Mouse (Mus musculus): Measurements from ENCODE around the gene Qser1. TPM values are rescaled to one million over a fixed set of nuclear protein-coding genes. Genes with fewer than 3 reads are reported as not detected.
A peak's percentile ranks its signal among the peaks of the same experiment; 100 is the strongest.

Gene Qser1
- polyA plus RNA-seq, 2 experiments = 2.4 to 2.7 TPM

DNA sequence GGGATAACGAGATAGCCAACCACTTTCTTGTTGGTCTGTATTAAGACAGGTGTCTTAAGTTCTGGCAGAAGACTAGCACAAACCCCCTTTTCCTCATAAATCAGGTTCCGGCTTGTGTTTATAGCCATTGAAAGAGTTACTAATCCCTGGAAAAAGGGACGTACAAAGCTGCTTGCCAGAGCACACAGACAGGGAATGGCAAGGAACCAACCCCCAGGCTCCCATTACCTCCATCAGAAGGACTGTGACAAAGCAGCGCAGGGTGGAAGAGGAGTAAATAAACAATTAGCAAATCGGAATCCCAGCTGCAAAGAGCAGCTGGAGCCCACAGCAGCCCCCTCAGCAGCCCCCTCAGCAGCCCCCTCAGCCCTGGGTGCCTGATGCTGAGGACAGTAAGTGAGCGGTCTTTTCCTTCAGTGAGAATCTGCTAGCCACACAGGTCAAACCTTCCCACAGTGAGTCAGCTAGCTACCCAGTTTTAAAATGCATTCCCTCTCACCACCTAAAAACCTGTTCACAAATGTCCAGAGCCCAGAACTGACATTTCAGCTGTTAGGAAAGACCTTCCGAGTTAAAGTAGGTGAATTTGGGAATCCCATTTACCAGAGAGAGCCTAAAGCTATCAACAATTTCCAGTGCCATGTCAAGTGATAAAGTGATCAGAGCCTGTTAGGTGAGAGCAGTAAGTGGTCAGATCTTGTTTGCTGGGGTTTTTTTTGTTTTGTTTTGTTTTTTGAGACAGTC, 75.4 kb downstream of the Qser1 start:
- DNase-seq (ENCODE audit: low read depth in 3 of 3, low spot score in 3 of 3) = no peak
- no peak for ATAC-seq (ENCODE audit: insufficient read depth)
- peaks cover 26% of the 10 kb centered on the region for H3K27me3 ChIP-seq (ENCODE audit: control insufficient read depth, insufficient read depth, low read length)
- WGBS (ENCODE audit: insufficient replicate concordance) = 46% methylated on average over 7 of the region's 7 CpGs
- H3K9ac ChIP-seq (replicated peaks) = no peak overlapping the region
- no peak overlapping the region for H3K27ac ChIP-seq
- no peaks in the 10 kb centered on the region for H3K36me3 ChIP-seq (replicated peaks; ENCODE audit: control insufficient read depth, insufficient read depth, low read depth)
- peaks cover 0 to 6% of the 10 kb centered on the region in 2 experiments; a peak in 1 of 4 replicates for H3K4me1 ChIP-seq (replicated peaks; ENCODE audit: control insufficient read depth in 2 of 2, insufficient read depth in 2 of 2, low read length in 1 of 2)
- no peaks in the 10 kb centered on the region for H3K9me3 ChIP-seq (ENCODE audit: control insufficient read depth, low read length)
- TF ChIP-seq CTCF (IDR thresholded peaks at IDR 0.05; ENCODE audit: low read depth) (no peak), EP300 (IDR thresholded peaks at IDR 0.05; ENCODE audit: low read depth) (no peak)
- H3K4me2 ChIP-seq (ENCODE audit: low read depth) = peak overlapping the region; percentile 63
- peak overlapping the region; percentile 4 to 63; a peak in 2 of 4 replicates for H3K4me3 ChIP-seq (ENCODE audit: insufficient read depth in 1 of 2, low read depth in 2 of 2, low read length in 2 of 2)

DNA sequence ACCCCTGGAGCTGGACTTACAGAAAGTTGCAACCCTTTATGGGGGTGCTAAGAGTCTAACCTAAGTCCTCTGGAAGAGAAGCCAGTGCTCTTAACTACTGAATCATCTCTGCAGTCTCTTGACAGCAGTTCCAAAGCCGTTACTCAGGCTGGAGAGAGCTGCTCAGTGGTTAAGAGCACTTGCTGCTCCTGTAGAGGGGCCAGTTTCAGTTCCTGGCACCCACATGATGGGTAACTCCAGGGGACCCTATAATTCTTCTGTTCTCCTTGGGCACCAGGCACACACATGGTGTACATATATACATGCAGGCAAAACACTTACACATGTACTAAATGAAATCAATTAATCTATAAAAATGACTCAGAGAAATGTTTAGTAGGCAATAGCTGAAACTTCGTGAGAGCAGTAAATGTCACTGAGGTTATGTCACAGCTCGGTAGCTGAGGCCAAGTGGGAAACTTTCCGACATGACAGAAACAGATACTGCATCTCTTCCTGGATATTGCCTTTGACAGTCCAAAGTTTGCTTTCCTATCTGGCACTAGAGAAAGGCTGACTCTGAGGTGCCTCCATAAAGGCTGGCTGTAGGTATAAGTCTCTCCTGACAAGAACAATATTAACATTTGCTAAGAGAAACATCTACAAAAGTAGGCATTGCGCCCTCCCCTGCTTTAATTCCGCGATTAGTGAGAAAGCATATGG, 76.2 kb downstream of the Qser1 start:
- Histone ChIP-seq H3K4me2 (ENCODE audit: low read depth) (peak overlapping the region; percentile 63; the same call in 1 of the 2 replicates), H3K36me3 (replicated peaks; ENCODE audit: control insufficient read depth, insufficient read depth, low read depth) (no peaks in the 10 kb centered on the region), H3K4me1 (replicated peaks; ENCODE audit: control insufficient read depth in 2 of 2, insufficient read depth in 2 of 2, low read length in 1 of 2) (peaks cover 0 to 6% of the 10 kb centered on the region in 2 experiments; a peak in 1 of 4 replicates), H3K9ac (replicated peaks) (no peak overlapping the region), H3K27me3 (ENCODE audit: control insufficient read depth, insufficient read depth, low read length) (peaks cover 26% of the 10 kb centered on the region), H3K27ac (no peak overlapping the region), H3K4me3 (ENCODE audit: insufficient read depth in 1 of 2, low read depth in 2 of 2, low read length in 2 of 2) (no peak overlapping the region), H3K9me3 (ENCODE audit: control insufficient read depth, low read length) (no peaks in the 10 kb centered on the region)
- 51% methylated on average over 7 of the region's 7 CpGs for WGBS (ENCODE audit: insufficient replicate concordance)
- DNase-seq (ENCODE audit: low read depth in 3 of 3, low spot score in 3 of 3) (no peak), ATAC-seq (ENCODE audit: insufficient read depth) (no peak)
- TF ChIP-seq CTCF (IDR thresholded peaks at IDR 0.05; ENCODE audit: low read depth) (no peak), EP300 (IDR thresholded peaks at IDR 0.05; ENCODE audit: low read depth) (no peak)

DNA sequence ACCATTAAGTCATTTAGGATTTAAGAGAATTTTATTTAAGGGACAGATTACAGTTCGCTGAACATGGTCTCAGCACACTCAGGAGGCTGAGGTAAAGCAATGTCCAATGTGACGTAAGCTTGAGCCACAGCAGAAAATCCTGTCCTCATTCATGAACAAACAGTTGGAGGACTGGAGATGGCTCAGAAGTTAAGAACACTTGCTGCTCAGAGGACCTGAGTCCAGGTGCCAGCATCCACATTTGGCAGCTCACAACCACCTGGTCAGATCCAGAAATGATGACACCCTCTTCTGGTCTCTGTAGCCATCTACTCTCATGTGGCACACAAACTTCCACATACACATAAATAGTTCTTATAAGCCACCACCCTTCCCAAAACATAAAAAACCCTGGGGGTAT, 76.9 kb downstream of the Qser1 start:
- H3K27ac ChIP-seq = no peak overlapping the region

DNA sequence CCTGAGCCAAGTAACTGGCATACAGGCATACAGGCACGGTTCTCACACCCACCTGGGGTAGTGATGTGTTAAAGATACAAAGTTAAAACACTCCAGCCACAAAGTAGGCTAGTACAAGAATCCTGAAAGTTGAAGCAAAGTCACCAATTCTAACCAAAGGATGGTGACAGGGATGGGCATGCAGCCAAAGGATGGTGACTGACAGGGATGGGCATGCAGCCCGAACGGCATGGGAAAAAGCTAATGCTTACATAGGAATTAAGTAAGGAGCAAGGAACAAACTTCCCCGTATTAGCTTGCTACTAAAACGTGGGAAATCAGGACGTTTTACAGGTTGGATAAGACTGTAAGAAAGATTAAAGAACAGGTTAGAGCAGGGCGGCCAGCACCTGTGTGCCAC, 80.3 kb downstream of the Qser1 start:
- DNase-seq (ENCODE audit: low read depth in 3 of 3, low spot score in 3 of 3) = no peak
- Histone ChIP-seq H3K9me3 (ENCODE audit: control insufficient read depth, low read length) (no peaks in the 10 kb centered on the region), H3K27me3 (ENCODE audit: control insufficient read depth, insufficient read depth, low read length) (peaks cover 3% of the 10 kb centered on the region), H3K4me1 (replicated peaks; ENCODE audit: control insufficient read depth in 2 of 2, insufficient read depth in 2 of 2, low read length in 1 of 2) (peaks cover 0 to 11% of the 10 kb centered on the region in 2 experiments; a peak in 2 of 4 replicates), H3K27ac (no peak overlapping the region), H3K36me3 (replicated peaks; ENCODE audit: control insufficient read depth, insufficient read depth, low read depth) (no peaks in the 10 kb centered on the region), H3K4me2 (ENCODE audit: low read depth) (no peak overlapping the region), H3K4me3 (ENCODE audit: insufficient read depth in 1 of 2, low read depth in 2 of 2, low read length in 2 of 2) (no peak overlapping the region), H3K9ac (replicated peaks) (no peak overlapping the region)
- no peak for ATAC-seq (ENCODE audit: insufficient read depth)
- 56% methylated on average over 7 of the region's 7 CpGs for whole genome bisulfite sequencing (ENCODE audit: insufficient replicate concordance)
- TF ChIP-seq EP300 (IDR thresholded peaks at IDR 0.05; ENCODE audit: low read depth) (no peak), CTCF (IDR thresholded peaks at IDR 0.05; ENCODE audit: low read depth) (no peak)

More for the DNA sequence above, 76.9 kb downstream of the Qser1 start:
- H3K27me3 ChIP-seq (ENCODE audit: control insufficient read depth, insufficient read depth, low read length) = peaks cover 26% of the 10 kb centered on the region
- no peak overlapping the region for H3K4me2 ChIP-seq (ENCODE audit: low read depth)
- peaks cover 0 to 6% of the 10 kb centered on the region in 2 experiments; a peak in 1 of 4 replicates for H3K4me1 ChIP-seq (replicated peaks; ENCODE audit: control insufficient read depth in 2 of 2, insufficient read depth in 2 of 2, low read length in 1 of 2)
- ATAC-seq (ENCODE audit: insufficient read depth) (no peak), DNase-seq (ENCODE audit: low read depth in 3 of 3, low spot score in 3 of 3) (no peak)
- 72% methylated on average over 2 of the region's 2 CpGs for WGBS (ENCODE audit: insufficient replicate concordance)
- H3K9me3 ChIP-seq (ENCODE audit: control insufficient read depth, low read length) = no peaks in the 10 kb centered on the region
- TF ChIP-seq EP300 (IDR thresholded peaks at IDR 0.05; ENCODE audit: low read depth) (no peak), CTCF (IDR thresholded peaks at IDR 0.05; ENCODE audit: low read depth) (no peak)
- no peak overlapping the region for H3K9ac ChIP-seq (replicated peaks)
- H3K36me3 ChIP-seq (replicated peaks; ENCODE audit: control insufficient read depth, insufficient read depth, low read depth) = no peaks in the 10 kb centered on the region
- H3K4me3 ChIP-seq (ENCODE audit: insufficient read depth in 1 of 2, low read depth in 2 of 2, low read length in 2 of 2) = no peak overlapping the region

All from liver, embryonic 14.5 days (tissue).